Mouse (Mus musculus) liver, embryonic 14.5 days (tissue): Measurements from ENCODE around the gene Gm47841. TPM values are rescaled to one million over a fixed set of nuclear protein-coding genes. Genes with fewer than 3 reads are reported as not detected.
A peak's percentile ranks its signal among the peaks of the same experiment; 100 is the strongest.

Experiments
- ATAC-seq: fragments of 200-750 bp; cut with Nextera tagmentation; 2 replicates; pipeline ENCODE4 v1.8.0; 2017; ENCODE audit warnings: moderate number of reproducible peaks, mild to moderate bottlenecking, moderate library complexity; ENCODE audit not compliant: insufficient read depth
- DNase-seq, 3 experiments: peaks; one replicate each; pipeline ENCODE4 v3.0.0-alpha.2; 2012 to 2013; ENCODE audit warnings: low read depth in 3 of 3, low spot score in 3 of 3
- H3K27ac ChIP-seq: fragments of 300-500 bp; sonication (generic); 2 replicates; pipeline ENCODE4 v1.5.1; 2014; ENCODE audit warnings: moderate library complexity, mild to moderate bottlenecking, control low read depth, inconsistent platforms
- H3K27me3 ChIP-seq: fragments of 300-500 bp; sonication (generic); 2 replicates; pipeline ENCODE4 v1.6.1; 2014; ENCODE audit warnings: mild to moderate bottlenecking, low read length, moderate library complexity; ENCODE audit not compliant: control insufficient read depth, insufficient read depth
- H3K36me3 ChIP-seq: fragments of 300-500 bp; sonication (generic); replicated peaks from 2 replicates; pipeline ENCODE4 v1.6.1; 2014; ENCODE audit warnings: low read depth; ENCODE audit not compliant: control insufficient read depth, insufficient read depth
- H3K4me1 ChIP-seq, 2 experiments: fragments of 200-500 bp in 1 of 2; fragments of 300-500 bp in 1 of 2; sonication (generic) in 1 of 2; replicated peaks; 2 replicates each; pipeline ENCODE4 v1.6.1; 2012 to 2014; ENCODE audit warnings: antibody characterized with exemption in 1 of 2, inconsistent platforms in 1 of 2, low read length in 1 of 2; ENCODE audit not compliant: control insufficient read depth in 2 of 2, insufficient read depth in 2 of 2
- H3K4me2 ChIP-seq: fragments of 300-500 bp; sonication (generic); 2 replicates; pipeline ENCODE4 v1.6.1; 2014; ENCODE audit warnings: low read depth, mild to moderate bottlenecking, control low read depth, moderate library complexity
- H3K4me3 ChIP-seq, 2 experiments: fragments of 200-500 bp in 1 of 2; fragments of 300-500 bp in 1 of 2; sonication (generic) in 1 of 2; 2 replicates each; pipeline ENCODE4 v1.5.1; 2012 to 2014; ENCODE audit warnings: low read depth in 2 of 2, low read length in 2 of 2, mild to moderate bottlenecking in 2 of 2, control low read depth in 1 of 2, inconsistent platforms in 1 of 2, moderate library complexity in 1 of 2; ENCODE audit not compliant: insufficient read depth in 1 of 2
- H3K9ac ChIP-seq: fragments of 300-500 bp; sonication (generic); replicated peaks from 2 replicates; pipeline ENCODE4 v1.6.1; 2014; ENCODE audit warnings: mild to moderate bottlenecking, control low read depth, moderate library complexity
- H3K9me3 ChIP-seq: fragments of 300-500 bp; sonication (generic); 2 replicates; pipeline ENCODE4 v1.6.1; 2016; ENCODE audit warnings: low read length, mixed read lengths; ENCODE audit not compliant: control insufficient read depth
- CTCF ChIP-seq: IDR thresholded peaks from 2 replicates; pipeline ENCODE4 v1.5.1; 2016; ENCODE audit warnings: antibody characterized with exemption, low read depth, control low read depth
- EP300 ChIP-seq: IDR thresholded peaks from 2 replicates; pipeline ENCODE4 v1.6.1; 2016; ENCODE audit warnings: antibody characterized with exemption, low read depth
- WGBS: fragments of 180-500 bp; shearing (Covaris S2); extraction: QIAGEN DNeasy Blood & Tissue Kit; methylation state at CpG from one replicate; pipeline ENCODE4 v1.1.7; 2014; ENCODE audit not compliant: insufficient replicate concordance; 5-methylcytosine and 5-hydroxymethylcytosine counted together
- polyA plus RNA-seq, 2 experiments: library from polyadenylated mRNA; depleted of rRNA in 1 of 2; stranded (reverse) in 1 of 2; unstranded in 1 of 2; fragments of >200 nt; fragmentation: Nextera tagmentation in 1 of 2; extraction: Ambion mirVana in 1 of 2; gene quantifications; 2 replicates each; pipeline versions ENCODE4 v1.2.1 to v1.2.3; 2012 to 2014

Gene Gm47841
- polyA plus RNA-seq, 2 experiments = not detected

GRCm38 (mm10) chr15:101077813-101078730 lies 30.9 kb upstream of the Gm47841 start, which contains the start of gene Fignl2:
Gene Fignl2 (minus strand): TSS chr15:101078567.
- no peak for DNase-seq
- no peak for TF ChIP-seq EP300
- TF ChIP-seq CTCF = no peak
- Histone ChIP-seq H3K27me3 (peaks cover 38% of the 10 kb centered on the region), H3K4me1 (peaks cover 0 to 2% of the 10 kb centered on the region in 2 experiments; a peak in 1 of 4 replicates), H3K9ac (peak within 1 kb of the TSS; percentile 20; the same call in 1 of the 2 replicates), H3K36me3 (no peaks in the 10 kb centered on the region), H3K4me2 (peak within 1 kb of the TSS; percentile 48), H3K27ac (no peak within 1 kb of the TSS), H3K9me3 (no peaks in the 10 kb centered on the region), H3K4me3 (peak within 1 kb of the TSS; percentile 47 to 57)
- 1% methylated on average over 73 of the region's 96 CpGs for WGBS
- peak; percentile 46 for ATAC-seq

GRCm38 (mm10) chr15:101077001-101077812 lies 30.0 kb upstream of the Gm47841 start:
- Histone ChIP-seq H3K4me1 (peaks cover 0 to 3% of the 10 kb centered on the region in 2 experiments; a peak in 1 of 4 replicates), H3K4me3 (peak overlapping the region; percentile 39 to 47), H3K9me3 (no peaks in the 10 kb centered on the region), H3K36me3 (no peaks in the 10 kb centered on the region), H3K27ac (no peak overlapping the region), H3K27me3 (peaks cover 38% of the 10 kb centered on the region), H3K4me2 (peak overlapping the region; percentile 48), H3K9ac (no peak overlapping the region)
- 4% methylated on average over 34 of the region's 34 CpGs for WGBS
- ATAC-seq (no peak), DNase-seq (no peak)
- TF ChIP-seq CTCF (no peak), EP300 (no peak)

GRCm38 (mm10) chr15:101076071-101077000 lies 29.1 kb upstream of the Gm47841 start:
- peaks cover 38% of the 10 kb centered on the region for H3K27me3 ChIP-seq
- no peaks in the 10 kb centered on the region for H3K36me3 ChIP-seq
- H3K4me2 ChIP-seq = no peak overlapping the region; the same call in 1 of the 2 replicates
- H3K4me3 ChIP-seq = no peak overlapping the region
- peaks cover 0 to 3% of the 10 kb centered on the region in 2 experiments; a peak in 1 of 4 replicates for H3K4me1 ChIP-seq
- no peak for TF ChIP-seq CTCF
- TF ChIP-seq EP300 = no peak
- WGBS = 20% methylated on average over 26 of the region's 26 CpGs
- no peak overlapping the region for H3K27ac ChIP-seq
- no peak for DNase-seq
- H3K9me3 ChIP-seq = no peaks in the 10 kb centered on the region
- no peak for ATAC-seq
- no peak overlapping the region for H3K9ac ChIP-seq

DNA sequence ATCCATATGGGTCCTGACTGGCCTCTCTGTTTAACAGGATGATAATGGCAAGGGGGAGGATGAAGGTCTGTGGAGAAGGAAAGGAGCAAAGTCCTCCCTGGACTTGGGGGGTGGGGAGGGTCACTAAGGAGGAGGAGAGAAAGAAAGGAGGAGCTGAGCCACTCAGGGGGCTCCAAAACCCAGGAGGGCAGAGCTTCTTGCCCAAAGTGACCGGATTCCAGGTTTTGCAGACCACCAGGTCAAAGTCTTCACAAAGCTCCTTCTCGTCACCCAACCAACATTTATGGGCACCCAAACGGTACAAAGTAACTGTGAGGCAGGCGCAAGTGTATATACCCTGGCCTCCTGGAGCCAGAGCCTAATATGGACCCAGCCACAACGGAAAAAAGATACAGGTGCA lies 28.5 kb upstream of the Gm47841 start:
- Histone ChIP-seq H3K9me3 (no peaks in the 10 kb centered on the region), H3K27me3 (peaks cover 38% of the 10 kb centered on the region), H3K36me3 (no peaks in the 10 kb centered on the region), H3K27ac (no peak overlapping the region), H3K4me2 (no peak overlapping the region), H3K9ac (no peak overlapping the region), H3K4me3 (no peak overlapping the region), H3K4me1 (peaks cover 0 to 4% of the 10 kb centered on the region in 2 experiments; a peak in 1 of 4 replicates)
- no peak for TF ChIP-seq EP300
- TF ChIP-seq CTCF = no peak
- DNase-seq (no peak), ATAC-seq (no peak)
- 51% methylated on average over 5 of the region's 5 CpGs for WGBS
